Mouse (Mus musculus) kidney, adult 2 months (tissue): ENCODE results near the gene Slc11a2. TPM values are rescaled to one million over a fixed set of nuclear protein-coding genes. Genes with fewer than 3 reads are reported as not detected.

ENCODE experiments used
- DNase-seq: peaks from one replicate; pipeline ENCODE4 v3.0.0; 2021
- H3K27ac ChIP-seq: fragments of 200-500 bp; 2 replicates; pipeline ENCODE4 v1.5.1; 2012; ENCODE audit warnings: low read depth, low read length, control low read depth, inconsistent platforms; ENCODE audit not compliant: insufficient read depth
- H3K27me3 ChIP-seq: fragments of 200-500 bp; replicated peaks from 2 replicates; pipeline ENCODE4 v1.6.1; 2012; ENCODE audit warnings: mild to moderate bottlenecking, moderate library complexity, low read length, inconsistent platforms; ENCODE audit not compliant: control insufficient read depth, insufficient read depth
- H3K36me3 ChIP-seq: fragments of 200-500 bp; 2 replicates; pipeline ENCODE4 v1.6.1; 2012; ENCODE audit warnings: mild to moderate bottlenecking, moderate library complexity, low read length, inconsistent platforms; ENCODE audit not compliant: control insufficient read depth, insufficient read depth
- H3K4me1 ChIP-seq: fragments of 200-500 bp; 2 replicates; pipeline ENCODE4 v1.6.1; 2011; ENCODE audit warnings: low read length; ENCODE audit not compliant: control insufficient read depth, insufficient read depth
- H3K4me3 ChIP-seq: fragments of 200-500 bp; 2 replicates; pipeline ENCODE4 v1.5.1; 2011; ENCODE audit warnings: mild to moderate bottlenecking, low read depth, low read length, control low read depth; ENCODE audit not compliant: insufficient read depth
- CTCF ChIP-seq: fragments of 200-500 bp; conservative IDR thresholded peaks from 2 replicates; pipeline ENCODE4 v1.5.1; 2011; ENCODE audit warnings: low read depth, mild to moderate bottlenecking, control low read depth, low read length, moderate library complexity, mixed read lengths; ENCODE audit not compliant: insufficient read depth, insufficient read length
- POLR2A ChIP-seq: fragments of 200-500 bp; IDR thresholded peaks from one replicate; pipeline ENCODE4 v1.6.1; 2011; ENCODE audit warnings: low read depth, low read length, control low read depth
- WGBS: fragments of 180-500 bp; shearing (Covaris S2); methylation state at CpG from one replicate; pipeline ENCODE4 v1.1.7; 2018; 5-methylcytosine and 5-hydroxymethylcytosine counted together
- polyA plus RNA-seq: library from polyadenylated mRNA; depleted of rRNA; stranded (reverse); fragments of >200 nt; gene quantifications from 2 replicates; pipeline ENCODE4 v1.2.3, GENCODE M21; 2012; rRNA removed

Slc11a2 gene
- 97.1 and 109 TPM in 2 replicates for polyA plus RNA-seq

DNA sequence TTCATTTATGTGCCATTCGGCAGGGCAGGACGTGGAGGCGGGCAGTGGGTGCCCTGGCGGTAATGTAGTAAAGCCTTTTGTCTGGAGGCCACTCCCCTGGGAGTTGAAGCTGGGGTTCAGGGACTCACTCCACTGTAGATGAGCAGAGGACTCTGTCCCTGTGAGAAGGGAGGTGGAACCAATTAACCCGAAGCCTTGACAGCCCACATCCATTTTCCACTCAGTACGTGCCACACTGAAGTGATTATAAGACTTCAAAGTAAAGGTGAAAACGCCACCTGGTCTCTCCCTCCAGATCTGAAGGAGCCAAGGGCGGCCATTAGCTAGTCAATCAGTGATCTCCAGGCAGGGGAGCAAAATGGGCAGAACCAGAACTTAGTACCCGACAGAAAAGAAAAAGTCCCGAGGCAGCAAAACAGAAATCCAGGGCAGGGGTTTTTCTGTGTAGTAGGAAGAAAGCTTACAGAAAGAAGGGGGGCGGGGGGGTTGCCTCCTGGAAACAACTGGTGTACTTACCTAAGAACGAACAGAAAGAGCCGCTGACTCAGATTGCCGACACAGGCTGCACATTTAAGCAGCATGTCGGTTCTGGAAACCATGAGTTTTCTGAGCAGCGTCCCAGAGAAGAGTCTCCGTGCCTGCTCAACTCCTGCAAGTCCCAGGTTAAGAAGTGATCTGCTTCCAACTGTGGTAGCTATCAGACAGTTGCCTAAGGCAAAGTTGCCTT lies at the start of gene Slc11a2:
Gene Slc11a2 (minus strand): TSS at position 677 of the 727 bp plus-strand sequence.
- Histone ChIP-seq H3K4me3 (peak within 1 kb of the TSS; percentile 8), H3K27me3 (no peaks in the 10 kb centered on the region), H3K4me1 (peaks cover 20% of the 10 kb centered on the region; the same call in 1 of the 2 replicates), H3K36me3 (no peaks in the 10 kb centered on the region), H3K27ac (peak within 1 kb of the TSS; percentile 72)
- TF ChIP-seq CTCF: no peak
- no peak for TF ChIP-seq POLR2A
- WGBS: 17% methylated on average over 17 of the region's 17 CpGs
- DNase-seq: peak; percentile 81

DNA sequence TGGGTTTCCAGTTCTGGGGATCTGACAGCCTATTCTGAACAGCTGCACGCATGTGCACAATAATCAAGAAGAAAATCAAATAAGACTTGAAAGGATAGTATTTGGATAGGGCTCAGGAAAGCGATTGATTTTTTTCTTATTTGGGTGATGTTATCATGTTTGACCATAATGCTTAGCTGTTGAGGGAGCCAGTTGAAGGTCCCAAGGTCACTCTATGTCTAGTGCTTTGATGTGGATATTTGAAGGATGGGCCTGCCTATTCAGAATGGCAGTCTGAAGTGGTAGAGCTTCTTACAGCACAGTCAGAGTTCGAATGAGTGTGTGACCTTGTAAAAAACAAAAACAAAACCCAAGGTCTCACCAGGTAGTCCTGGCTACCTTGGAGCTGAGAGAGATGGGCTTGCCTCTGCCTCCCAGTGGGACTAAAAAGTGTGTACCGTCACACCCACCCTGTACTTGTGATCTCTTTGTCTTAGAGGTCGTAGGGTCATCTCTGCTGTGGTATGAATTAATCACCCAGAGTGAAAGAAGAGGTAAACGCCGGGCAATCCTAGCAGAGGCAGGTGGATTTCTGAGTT lies 49.1 kb upstream of the Slc11a2 start:
- no peaks in the 10 kb centered on the region for H3K36me3 ChIP-seq
- 78% methylated on average over 7 of the region's 7 CpGs for WGBS
- no peak overlapping the region for H3K27ac ChIP-seq
- H3K4me3 ChIP-seq: no peak overlapping the region
- H3K27me3 ChIP-seq: no peaks in the 10 kb centered on the region
- no peak for TF ChIP-seq POLR2A
- no peak for TF ChIP-seq CTCF
- no peak for DNase-seq
- peaks cover 10% of the 10 kb centered on the region; the same call in 1 of the 2 replicates for H3K4me1 ChIP-seq

- H3K27me3 ChIP-seq: no peaks in the 10 kb centered on the region
- no peak overlapping the region for H3K27ac ChIP-seq
- TF ChIP-seq CTCF (no peak), POLR2A (no peak)
Observed at GRCm38 (mm10) chr15:100470037-100470436, 45.2 kb upstream of the Slc11a2 start.

DNA sequence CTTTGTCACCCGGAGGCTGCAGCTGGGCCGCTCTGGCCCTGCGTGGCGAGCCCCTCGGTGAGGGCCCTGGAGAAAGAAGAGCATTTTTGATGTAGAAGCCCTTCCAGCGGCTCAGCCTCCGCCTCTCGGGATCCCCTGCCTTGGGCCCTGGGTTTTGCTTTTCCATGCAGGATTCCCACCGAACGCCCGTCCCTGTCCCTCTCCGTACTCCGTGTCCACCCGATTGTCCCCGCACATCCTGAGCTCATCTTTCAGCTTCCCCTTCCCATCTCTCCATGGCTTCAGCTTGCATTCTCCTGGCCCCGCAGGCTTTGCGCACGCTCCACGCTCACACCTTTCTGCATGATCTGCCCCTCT lies 44.3 kb upstream of the Slc11a2 start:
- WGBS: under 1% methylated on average over 19 of the region's 19 CpGs
- Histone ChIP-seq H3K4me3 (peak overlapping the region; percentile 87), H3K27me3 (no peaks in the 10 kb centered on the region), H3K27ac (0 out of 2 replicates have a peak overlapping the region, but pooled peaks have one; percentile 95), H3K4me1 (peaks cover 13% of the 10 kb centered on the region; the same call in 1 of the 2 replicates), H3K36me3 (no peaks in the 10 kb centered on the region)
- TF ChIP-seq CTCF (no peak), POLR2A (no peak)
- DNase-seq: no peak

More at GRCm38 (mm10) chr15:100470037-100470436, 45.2 kb upstream of the Slc11a2 start:
- Histone ChIP-seq H3K36me3 (no peaks in the 10 kb centered on the region), H3K4me1 (peaks cover 13% of the 10 kb centered on the region; the same call in 1 of the 2 replicates), H3K4me3 (no peak overlapping the region)
- DNase-seq: peak; percentile 62
- WGBS: 40% methylated on average over 10 of the region's 10 CpGs

- H3K27me3 ChIP-seq: no peaks in the 10 kb centered on the region
Observed at GRCm38 (mm10) chr15:100468295-100469188, 43.7 kb upstream of the Slc11a2 start, which contains the start of gene Letmd1. TSS of gene Letmd1 (plus strand) at chr15:100469023.

GRCm38 (mm10) chr15:100467738-100468137 lies 42.9 kb upstream of the Slc11a2 start:
- H3K4me3 ChIP-seq: peak overlapping the region; percentile 87; the same call in 1 of the 2 replicates

More at GRCm38 (mm10) chr15:100468295-100469188, 43.7 kb upstream of the Slc11a2 start, which contains the start of gene Letmd1:
- H3K27ac ChIP-seq: peak within 1 kb of the TSS; percentile 95
- DNase-seq: peak; percentile 93
- 1% methylated on average over 84 of the region's 84 CpGs for WGBS
- peaks cover 13% of the 10 kb centered on the region; the same call in 1 of the 2 replicates for H3K4me1 ChIP-seq
- H3K4me3 ChIP-seq: peak within 1 kb of the TSS; percentile 87
- TF ChIP-seq POLR2A (peak; percentile 53), CTCF (peak; percentile 63)
- no peaks in the 10 kb centered on the region for H3K36me3 ChIP-seq

More at GRCm38 (mm10) chr15:100467738-100468137, 42.9 kb upstream of the Slc11a2 start:
- Histone ChIP-seq H3K27ac (no peak overlapping the region), H3K27me3 (no peaks in the 10 kb centered on the region), H3K36me3 (no peaks in the 10 kb centered on the region), H3K4me1 (peaks cover 18% of the 10 kb centered on the region; the same call in 1 of the 2 replicates)
- WGBS: 38% methylated on average over 6 of the region's 8 CpGs
- no peak for DNase-seq
- TF ChIP-seq POLR2A (no peak), CTCF (no peak)
